Mouse (Mus musculus) right cerebral cortex, postnatal 14 days (tissue): Measurements from ENCODE around the gene Ybx2.
A peak's percentile ranks its signal among the peaks of the same experiment; 100 is the strongest.

Experiments used
- DNase-seq: peaks from one replicate; pipeline ENCODE4 v3.0.0; 2022

Ybx2 gene

GRCm38 (mm10) chr11:69965271-69966005 lies 29.8 kb downstream of the Ybx2 start:
- DNase-seq: no peak

- no peak for DNase-seq
Measured at GRCm38 (mm10) chr11:69966006-69966859, 30.6 kb downstream of the Ybx2 start.

GRCm38 (mm10) chr11:69966860-69967517 lies 31.4 kb downstream of the Ybx2 start:
- DNase-seq: no peak

GRCm38 (mm10) chr11:69968793-69969192 lies 33.2 kb downstream of the Ybx2 start:
- no peak for DNase-seq

- DNase-seq: no peak
Measured at GRCm38 (mm10) chr11:69970222-69970621, 34.6 kb downstream of the Ybx2 start.

- no peak for DNase-seq
Measured at GRCm38 (mm10) chr11:69970775-69971174, 35.2 kb downstream of the Ybx2 start.

- DNase-seq: no peak
Measured at GRCm38 (mm10) chr11:69974907-69975306, 39.3 kb downstream of the Ybx2 start.

GRCm38 (mm10) chr11:69976271-69976670 lies 40.7 kb downstream of the Ybx2 start:
- DNase-seq: no peak

GRCm38 (mm10) chr11:69979827-69980195 lies 44.2 kb downstream of the Ybx2 start:
- DNase-seq: no peak

- peak; percentile 96 for DNase-seq
Measured at GRCm38 (mm10) chr11:69980196-69981140, 44.9 kb downstream of the Ybx2 start.

GRCm38 (mm10) chr11:69981141-69981762 lies 45.7 kb downstream of the Ybx2 start, which contains the start of gene Ctdnep1:
Gene Ctdnep1 (plus strand): TSS chr11:69981156.
- DNase-seq: no peak

- no peak for DNase-seq
Measured at GRCm38 (mm10) chr11:69982225-69982624, 46.6 kb downstream of the Ybx2 start, which contains the start of gene Elp5. Gene Elp5 (minus strand): TSS chr11:69982517.

- no peak for DNase-seq
Measured at GRCm38 (mm10) chr11:69982877-69983276, 47.3 kb downstream of the Ybx2 start.

- DNase-seq: no peak
Measured at GRCm38 (mm10) chr11:69983377-69983776, 47.8 kb downstream of the Ybx2 start.

GRCm38 (mm10) chr11:69984431-69984830 lies 48.8 kb downstream of the Ybx2 start:
- no peak for DNase-seq

- DNase-seq: no peak
Measured at GRCm38 (mm10) chr11:69989949-69990348, 54.4 kb downstream of the Ybx2 start.
